Mouse (Mus musculus): ENCODE results near the gene Gtf2f1.
A peak's percentile ranks its signal among the peaks of the same experiment; 100 is the strongest.

The Gtf2f1 gene

DNA sequence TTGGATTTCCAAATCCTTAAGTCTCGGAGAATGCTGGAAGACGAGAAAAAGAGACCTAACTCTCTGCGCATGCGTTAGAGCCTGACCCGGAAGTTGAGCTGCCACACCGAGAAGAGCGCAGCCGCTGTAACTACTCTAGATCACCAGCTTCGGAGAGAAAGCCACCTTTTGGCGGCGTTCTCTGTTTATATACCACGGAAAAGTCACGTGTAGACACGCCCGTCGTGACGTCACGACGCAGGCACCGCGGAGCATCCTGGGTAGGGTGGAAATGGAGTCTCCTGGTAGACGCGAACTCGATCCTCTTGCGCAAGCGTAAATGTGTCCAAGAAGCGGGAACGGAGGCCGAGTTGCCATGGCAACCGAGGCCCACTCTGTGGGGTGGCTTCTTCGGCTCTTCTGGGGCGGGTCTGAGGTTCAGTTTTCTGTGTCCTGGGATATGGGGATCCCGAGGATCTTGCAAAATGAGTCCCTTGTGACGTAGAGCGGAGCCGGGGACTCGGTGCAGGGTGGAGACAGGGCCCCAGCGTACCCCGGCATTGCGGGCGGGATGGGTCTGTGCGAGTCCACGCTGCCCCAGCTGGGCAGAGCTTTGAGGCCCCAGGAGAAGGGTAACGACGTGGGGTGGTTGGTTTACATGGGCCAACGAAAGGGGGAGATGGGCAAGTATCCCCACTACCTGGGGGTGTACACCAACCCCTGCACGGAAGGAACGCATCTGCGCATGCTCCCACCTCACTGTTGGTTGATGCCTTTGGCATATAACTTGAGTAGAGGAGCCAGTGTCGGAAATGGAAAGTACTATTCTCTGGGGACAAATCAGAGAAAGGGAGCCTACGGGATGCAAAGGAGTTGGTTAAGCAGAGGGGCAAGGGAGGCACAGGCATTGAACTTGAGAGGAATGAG lies at the start of gene Gtf2f1, which contains the start of gene Gm17949:
TSS of gene Gtf2f1 (minus strand) at position 53 of the 906 bp plus-strand sequence.
TSS of gene Gm17949 (plus strand) at position 234 of the 906 bp plus-strand sequence.
- peak; percentile 95 to 97 for DNase-seq

DNA sequence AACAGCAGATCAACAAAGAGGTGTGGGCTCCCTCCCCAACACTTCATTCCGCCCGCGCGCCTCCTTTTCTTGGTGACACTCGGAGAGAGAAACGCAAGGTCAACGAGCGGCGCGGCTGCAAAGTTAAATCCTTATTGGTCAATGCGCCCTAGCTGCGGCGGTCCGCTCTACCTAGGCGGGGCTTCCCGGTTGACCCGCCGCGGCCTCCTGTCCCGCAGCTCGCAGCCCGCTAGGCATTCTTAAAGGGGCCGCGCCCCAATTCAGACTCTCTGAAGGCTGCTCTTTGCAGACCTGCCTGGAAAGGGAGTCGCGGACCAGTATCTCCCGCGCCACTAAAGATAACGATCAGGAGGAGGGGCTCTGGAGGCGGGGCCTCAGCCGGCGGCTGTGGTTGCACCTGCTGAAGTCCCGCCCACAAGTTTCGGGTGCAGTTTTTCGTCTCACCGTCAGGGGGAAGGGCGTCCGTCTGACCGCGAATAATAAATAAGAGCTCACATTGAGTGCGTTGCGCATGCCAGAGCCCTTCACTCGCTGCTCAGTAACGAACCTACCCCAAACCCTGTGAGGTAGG lies 49.2 kb upstream of the Gtf2f1 start:
- peak; percentile 95 to 98 for DNase-seq

DNA sequence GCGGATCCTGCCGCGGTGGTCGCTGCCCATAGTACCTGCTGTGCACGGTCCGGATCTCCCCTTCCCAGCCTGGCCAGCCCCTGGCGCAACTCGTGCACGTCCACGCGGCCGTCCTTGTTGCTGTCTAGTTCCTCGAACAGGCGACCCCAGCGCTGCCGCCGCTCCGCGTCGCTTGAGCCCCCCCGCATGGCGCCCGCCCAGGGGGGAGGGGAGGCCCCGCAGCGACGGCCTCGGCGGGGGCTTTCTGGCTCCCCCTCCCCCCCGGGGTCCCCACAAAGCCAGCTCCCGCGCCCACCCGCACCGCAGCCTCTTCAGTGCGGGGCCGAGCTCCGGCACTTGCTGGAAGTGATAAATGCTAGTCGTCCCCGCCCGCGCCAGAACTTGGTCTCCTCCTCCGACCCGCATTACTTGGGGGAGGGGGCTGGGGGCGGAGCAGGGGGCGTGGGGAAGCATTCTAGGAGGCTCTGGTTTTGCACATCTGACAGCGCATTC lies 48.4 kb upstream of the Gtf2f1 start, which contains the start of gene Slc25a23:
TSS of gene Slc25a23 (minus strand) at position 378 of the 492 bp plus-strand sequence.
- peak; percentile 79 to 89 for DNase-seq

DNA sequence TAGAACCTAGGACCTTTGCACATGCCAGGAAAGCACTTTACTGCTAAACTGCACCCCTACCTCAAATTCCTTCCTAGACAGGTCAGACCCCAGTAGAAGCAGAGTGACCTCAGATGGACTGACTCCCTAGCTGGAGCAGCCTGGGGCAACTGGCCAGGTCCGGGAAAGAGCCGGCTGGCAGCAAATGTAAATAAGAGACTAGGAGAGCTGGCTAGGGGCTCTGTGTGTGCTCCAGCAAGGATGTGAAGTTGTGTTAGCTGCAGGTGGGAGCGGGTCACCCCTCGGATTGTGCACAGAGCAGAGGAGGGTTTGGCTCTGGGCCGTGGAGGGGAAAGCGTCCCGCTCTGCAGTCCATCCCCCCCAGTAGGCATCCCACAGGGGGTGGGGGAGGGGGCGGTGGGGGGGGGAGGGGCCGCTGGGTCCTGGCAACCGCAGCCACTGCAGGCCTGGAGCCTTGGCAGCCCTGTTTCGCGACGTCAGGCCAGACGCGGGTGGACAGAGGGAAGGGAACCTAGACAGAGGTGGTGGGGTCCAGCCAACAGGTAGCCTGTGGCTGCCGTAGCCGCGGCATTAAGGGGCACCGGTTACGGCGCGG lies 47.9 kb upstream of the Gtf2f1 start, which contains the start of gene Crb3:
TSS of gene Crb3 (plus strand) at position 215 of the 595 bp plus-strand sequence.
- DNase-seq, result peak; percentile 50 to 63

DNA sequence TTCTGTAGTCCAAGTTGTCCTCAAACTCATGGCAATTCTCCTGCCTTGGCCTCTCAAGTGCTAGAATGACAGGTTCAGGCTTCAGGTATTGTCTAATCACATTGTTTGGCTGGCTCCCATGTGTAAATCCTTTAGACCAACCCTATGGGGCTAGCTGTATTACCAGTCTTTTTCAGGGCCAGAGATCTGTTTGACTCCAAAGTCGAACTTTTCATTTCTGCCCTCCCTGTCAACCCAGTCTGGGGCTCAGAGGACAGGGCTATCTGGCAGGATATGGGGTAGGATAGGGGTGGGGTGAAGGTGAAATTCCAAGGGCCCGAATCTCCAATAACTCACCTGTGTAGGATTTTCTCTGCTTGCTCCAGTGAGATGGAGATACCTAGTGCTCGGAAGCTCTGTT lies 45.2 kb upstream of the Gtf2f1 start:
- no peak for DNase-seq

DNA sequence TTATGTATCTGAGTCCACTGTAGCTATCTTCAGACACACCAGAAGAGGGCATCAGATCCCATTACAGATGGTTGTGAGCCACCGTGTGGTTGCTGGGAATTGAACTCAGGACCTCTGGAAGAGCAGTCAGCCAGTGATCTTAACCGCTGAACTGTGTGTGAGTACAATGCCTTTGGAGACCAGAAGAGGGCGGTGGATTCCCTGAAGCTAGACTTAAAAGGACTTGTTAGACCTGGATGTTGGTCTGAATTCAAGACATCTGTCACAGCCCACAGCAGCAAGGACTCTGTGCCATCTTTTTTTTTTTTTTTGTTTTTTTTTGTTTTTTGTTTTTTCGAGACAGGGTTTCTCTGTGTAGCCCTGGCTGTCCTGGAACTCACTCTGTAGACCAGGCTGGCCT lies 40.6 kb upstream of the Gtf2f1 start:
- DNase-seq, result peak in 1 of 2 experiments; percentile 10

DNA sequence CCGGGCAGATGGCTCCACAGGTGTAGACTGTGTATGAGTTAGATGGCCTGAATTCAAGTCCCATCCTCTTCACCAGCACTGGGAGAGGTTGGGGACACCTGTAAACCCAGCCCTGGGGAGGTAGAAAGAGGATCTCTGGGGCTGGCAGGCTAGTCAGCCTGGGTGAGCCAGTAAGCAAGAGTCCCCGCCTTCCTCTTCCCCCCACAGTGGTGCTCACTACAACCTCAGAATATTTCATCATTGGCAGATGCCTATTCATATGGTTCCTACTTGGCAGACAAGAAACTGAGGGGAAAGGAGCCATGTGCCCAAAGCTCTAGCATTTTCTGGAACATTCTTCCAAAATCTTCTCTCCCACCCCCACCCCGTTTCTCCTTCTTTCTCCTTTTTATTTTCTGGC lies 37.7 kb upstream of the Gtf2f1 start:
- no peak for DNase-seq

DNA sequence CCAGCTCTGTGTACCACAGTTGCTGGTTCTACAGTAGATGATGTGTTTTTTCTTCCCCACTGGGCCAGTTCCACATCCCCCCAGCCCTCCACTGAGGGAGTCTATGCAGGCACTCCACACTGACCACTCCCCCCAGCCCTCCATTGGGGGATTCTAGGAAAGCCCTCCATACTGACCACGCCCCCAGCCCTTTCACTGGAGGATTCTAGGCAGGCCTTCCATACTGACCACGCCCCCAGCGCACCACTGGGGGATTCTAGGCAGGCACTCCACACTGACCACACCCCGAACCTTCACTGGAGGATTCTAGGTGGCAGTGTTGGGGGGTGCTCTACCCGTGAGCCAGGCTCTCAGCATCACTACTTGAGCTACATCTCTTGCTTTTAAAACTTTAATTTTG lies 36.3 kb upstream of the Gtf2f1 start:
- DNase-seq, result no peak

DNA sequence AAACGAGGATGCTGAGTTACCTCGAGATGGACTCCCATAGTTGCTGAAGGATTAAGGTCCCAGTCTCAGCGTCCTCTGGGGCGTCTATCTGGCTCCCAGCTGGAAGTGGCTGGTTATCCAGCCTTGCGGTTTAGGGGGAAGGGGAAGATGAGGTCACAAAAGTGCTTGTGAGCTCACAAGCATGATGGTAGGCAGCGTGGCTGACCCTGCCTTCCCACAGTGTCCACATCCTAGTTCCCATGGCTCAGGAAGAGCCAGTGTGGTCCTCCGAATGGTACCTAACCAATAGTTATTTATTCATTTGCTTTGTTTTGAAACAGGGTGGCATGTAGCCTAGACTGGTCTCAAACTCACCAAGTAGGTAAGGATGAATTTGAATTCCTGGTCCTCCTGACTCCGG lies 30.5 kb upstream of the Gtf2f1 start, which contains the start of gene Slc25a41:
TSS of gene Slc25a41 (minus strand) at position 101 of the 400 bp plus-strand sequence.
- no peak for DNase-seq

DNA sequence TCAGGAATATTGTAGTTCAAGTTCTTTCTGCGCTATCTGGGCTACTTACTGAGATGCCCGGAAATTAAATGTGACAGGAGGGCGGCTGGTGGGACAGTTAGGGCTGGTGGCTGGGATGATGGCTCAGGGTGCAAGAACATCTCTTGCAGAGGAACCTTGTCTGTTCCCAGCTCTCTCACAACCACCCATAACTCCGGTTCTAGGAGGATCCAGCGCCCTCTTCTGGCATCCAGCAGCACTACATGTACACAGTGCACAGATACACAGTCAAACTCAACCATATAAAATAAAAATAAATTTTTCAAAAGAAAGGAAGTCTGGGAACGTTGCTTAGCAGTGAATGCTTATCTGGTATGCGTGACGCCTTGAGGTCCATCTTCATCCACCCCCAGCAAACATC lies 27.9 kb upstream of the Gtf2f1 start:
- DNase-seq, result no peak

DNA sequence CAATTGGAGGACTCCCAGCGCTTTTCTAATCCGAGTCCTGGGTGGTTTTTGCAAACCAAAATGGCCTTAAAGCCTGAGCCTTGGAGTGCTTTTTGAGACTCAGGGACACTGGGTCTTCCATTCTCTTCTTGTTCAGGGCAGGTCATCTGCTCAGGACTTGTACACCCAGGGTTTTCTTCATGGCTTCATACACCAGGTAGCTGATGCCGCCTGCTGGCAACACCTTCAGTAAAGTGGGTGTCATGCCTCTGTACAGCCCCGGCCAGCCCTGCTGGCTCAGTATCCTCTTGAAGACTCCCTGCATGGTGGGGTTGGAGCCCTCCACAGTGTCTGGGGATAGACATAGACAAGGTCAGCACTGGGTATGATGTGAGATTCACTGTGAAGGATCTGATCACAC lies 21.8 kb upstream of the Gtf2f1 start:
- no peak for DNase-seq

DNA sequence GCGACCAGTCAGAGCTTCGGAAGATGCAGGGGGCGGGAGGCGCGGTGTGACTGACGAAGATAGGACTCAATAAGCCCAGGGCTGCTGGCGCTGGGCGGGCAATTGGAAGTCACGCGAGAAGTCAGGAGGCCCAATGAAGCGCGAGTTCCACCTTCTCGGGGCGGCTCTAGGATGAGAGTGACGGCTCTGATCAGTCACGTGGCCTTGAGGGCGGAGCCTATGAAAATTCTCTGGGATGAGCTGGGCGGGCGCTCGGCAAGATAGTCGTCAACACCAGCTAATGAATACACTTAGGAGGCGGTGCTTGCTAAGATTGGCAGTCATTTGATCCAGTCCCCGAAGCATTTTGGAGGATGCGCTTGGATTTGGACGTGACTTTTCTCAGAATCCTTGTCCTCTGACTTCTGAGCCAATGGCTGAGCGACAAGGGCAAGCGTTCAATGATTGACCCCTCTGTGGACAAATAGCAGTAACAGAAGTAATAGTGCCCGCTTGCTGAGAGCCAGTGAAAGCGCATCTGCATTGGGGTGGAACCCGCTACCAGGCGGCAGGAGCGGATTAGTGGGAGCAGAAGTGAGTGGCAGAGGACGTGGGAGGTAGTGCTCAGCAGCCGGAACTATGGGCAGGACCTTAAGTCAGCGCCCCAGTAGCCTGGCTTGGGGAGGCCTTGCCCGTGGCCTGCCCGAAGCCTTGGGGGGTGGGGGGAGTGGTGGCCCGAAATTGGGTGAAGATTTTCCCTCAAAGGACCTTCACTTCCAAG lies 20.8 kb upstream of the Gtf2f1 start:
- peak; percentile 100 for DNase-seq

DNA sequence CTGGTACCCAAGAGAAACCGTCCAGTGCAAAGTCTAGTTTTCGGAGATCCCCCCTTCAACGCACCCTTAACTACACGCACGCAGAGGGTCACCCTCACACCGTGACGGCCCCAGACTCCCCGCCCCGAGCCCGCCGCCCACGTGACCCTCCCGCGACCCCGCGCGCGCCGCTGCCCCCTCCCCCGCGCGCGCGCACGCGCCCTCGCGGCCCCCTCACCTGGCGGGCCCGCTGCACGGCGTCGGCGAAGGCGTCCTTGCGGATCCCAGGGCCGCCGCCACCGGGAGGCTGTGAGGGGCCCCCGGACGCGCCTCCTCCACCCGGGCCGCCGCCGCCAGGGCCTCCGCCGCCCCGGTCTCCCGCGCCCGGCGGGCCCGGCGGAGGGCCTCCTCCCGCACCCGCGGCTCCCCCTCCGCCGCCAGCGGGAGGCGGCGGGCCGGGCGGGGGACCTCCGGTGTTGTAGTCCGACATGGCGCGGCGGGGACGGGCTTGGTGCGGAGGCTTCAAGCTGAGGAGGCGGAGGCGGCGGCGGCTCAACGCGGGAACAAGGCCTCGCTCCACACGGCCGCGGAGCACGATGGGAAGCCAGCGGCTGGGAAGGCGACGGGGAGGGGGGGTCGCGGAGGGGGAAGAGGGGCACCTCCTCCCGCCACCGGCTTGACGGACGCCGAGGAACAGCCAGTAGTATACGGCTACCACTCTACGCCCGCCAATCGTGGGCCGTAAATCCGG lies 20.0 kb upstream of the Gtf2f1 start, which contains the start of gene Khsrp:
TSS of gene Khsrp (minus strand) at position 592 of the 730 bp plus-strand sequence.
- DNase-seq, result peak; percentile 21 to 65

DNA sequence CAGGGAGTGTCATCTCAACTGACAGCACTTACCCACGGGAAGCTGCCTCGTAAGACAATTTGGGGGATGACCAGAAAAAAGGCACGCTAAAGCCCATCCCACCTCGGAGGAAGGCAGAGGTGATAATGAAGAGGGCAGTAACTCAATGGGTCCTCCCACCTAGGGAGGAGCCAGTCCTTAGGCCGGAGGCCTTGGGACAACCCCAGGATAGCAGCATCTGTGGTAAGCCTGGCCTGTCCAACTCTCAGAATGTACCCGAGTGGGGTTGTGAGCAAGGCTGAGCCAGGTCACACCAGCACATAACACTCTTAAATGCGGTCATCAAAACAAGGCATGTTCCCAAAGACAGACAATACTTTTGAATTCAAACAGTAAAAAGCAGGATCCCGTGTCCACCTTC lies 18.6 kb upstream of the Gtf2f1 start:
- peak; percentile 18 to 56 for DNase-seq

DNA sequence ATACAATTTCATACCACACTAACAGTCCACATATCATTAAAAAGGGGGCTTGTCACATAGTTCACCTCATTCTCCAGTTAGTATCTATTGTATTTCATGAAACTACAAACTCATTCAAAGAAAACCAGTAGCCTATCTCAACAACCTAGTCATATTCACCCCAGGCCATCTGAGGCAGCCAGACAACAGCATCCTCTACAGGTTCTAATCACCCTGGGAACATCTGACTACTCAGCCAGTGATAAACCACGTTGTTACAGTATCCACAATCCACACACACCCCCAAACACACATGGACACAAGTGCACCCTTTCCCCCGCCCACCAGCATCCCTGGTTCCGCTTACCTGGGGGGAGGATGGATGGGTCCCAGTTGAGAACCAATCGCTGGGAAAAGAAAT lies 16.4 kb upstream of the Gtf2f1 start:
- DNase-seq, result no peak

DNA sequence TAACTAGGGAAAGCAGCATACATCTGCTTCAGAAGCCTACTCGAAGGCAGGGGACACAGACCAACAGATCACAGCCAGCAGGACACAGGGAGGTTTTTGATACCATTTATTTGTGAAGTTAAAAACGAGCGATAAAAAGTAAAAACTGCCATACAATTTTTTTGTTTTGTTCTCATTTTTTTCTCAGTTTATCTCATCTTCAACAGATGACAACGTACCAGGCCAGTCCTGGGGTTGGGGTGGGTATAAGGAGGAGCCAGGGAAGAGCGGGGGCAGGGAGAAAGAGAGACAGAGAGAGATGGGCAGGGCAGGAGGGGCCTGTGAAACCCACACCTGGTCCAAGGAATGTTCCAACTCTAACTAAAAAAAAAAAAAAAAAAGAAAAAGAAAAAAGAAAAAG lies 9.9 kb upstream of the Gtf2f1 start:
- DNase-seq, result no peak

DNA sequence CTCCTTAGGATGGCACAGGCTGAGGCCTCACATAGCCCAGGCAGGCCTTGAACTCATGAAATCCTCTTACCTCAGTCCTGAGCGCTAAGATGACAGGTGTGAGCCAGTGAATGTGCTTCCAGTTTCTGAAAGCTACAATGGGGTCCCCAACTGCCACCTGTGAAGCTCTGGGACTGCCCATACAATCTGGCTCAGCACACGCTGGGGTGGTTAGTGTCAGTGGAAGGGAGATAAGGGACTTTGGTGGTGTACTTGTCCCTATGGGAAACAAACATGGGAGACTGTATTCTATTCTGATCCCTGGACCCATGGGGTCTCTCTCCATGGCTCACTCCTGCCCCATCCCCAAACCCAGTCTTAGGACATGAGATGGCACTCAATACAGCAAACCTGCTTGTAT lies 8.6 kb upstream of the Gtf2f1 start:
- DNase-seq, result no peak

DNA sequence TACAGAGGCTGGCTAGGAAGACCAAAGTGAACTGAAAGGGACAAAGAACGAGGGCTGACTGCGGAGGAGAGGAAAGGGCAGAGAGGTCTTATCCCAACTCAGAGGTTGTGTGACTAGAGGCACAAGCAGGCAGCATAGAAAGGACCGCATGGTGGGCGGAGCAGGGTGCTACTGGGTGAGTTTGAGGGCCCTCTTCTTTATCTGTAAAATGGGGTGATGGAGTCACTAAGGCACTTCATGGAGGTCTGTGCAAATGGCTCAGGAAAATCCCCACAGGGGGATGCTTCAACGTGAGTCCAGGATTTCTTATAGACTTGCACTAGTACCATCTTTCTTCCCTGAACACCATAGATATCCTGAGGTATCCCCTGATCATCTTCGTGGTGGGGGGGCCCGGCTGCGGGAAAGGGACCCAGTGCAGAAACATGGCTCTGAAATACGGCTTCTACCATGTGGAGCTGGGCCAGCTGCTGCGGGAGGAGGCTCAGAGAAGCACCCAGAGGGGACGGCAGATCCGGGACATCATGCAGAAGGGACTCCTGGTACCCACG lies 1.2 kb upstream of the Gtf2f1 start:
- no peak for DNase-seq

DNA sequence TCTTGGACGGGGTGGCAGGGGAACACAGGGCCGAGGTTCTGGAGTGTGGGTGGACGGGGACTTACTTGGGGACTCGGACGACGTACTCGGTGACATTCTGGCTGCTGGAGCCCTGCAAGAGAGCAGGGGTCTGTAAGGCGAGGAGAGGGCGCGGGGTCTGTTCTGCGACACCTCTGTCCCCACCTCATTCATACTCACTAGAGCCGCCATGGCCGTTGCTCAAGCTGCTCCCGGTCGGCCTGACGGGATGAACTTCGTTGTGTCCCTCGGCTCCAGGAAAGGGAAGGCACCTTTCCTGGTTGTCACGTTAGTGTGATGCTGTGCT lies 215 bp downstream of the Gtf2f1 start:
- no peak for DNase-seq

DNA sequence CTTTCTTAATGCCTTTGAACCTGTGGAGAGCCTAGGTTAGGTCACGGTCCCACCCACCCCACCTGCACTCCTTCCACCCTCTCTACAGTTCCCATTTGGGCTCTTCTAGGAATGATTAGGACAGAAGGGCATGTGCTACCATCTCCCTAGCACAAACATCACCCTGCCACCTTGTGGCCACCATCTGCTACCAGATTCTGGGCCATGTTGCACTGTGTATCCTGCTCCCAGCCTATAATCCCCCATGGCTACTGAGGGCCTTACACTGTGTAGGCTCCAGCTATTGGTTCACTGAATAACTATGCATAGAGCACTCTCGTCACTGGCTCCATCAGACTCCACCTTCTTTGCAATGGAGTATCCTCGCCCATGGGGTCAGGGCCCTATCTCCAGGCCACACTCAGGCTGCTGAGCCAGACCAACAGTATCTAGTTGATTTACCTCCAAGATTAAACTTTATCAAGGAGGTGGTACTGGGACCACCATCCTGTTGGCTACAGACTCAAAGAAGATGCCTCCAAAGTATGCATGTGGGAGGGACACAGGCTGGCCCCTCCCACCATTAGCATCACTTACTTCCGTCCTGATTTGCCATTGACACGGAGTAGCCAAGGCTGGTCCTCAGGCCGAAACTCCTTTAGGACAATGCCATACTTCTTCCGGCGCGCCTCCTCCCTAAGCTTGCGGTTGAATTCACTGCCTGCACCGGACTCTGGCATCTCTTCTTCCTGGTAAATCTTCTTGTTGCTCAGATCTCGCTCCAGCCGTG lies 3.8 kb downstream of the Gtf2f1 start:
- no peak for DNase-seq

DNA sequence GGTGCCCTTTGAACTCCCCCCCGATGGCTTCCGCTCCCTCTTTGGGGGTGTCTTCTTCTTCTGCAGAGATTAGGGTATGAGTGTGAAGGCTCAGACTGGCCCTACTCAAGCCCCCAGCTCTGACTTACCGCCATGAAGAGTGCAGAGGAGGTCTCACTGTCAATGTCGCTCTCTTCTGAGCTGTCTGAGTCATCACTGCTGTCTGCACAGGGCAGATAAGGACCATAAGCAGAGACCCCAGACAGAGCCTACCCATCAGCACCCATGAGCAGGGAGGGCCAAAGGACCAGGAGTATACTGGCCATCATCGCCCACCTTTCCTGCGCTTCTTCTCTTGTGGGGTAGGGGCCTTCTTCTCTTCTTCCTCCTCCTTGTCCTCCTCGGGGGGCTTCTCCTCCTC lies 7.1 kb downstream of the Gtf2f1 start:
- no peak for DNase-seq

Data from kidney, postnatal 25 days (tissue).